Mouse (Mus musculus) midbrain, embryonic 15.5 days (tissue): ENCODE results near the gene Arvcf. TPM values are rescaled to one million over a fixed set of nuclear protein-coding genes. Genes with fewer than 3 reads are reported as not detected.

Experiments used
- ATAC-seq: fragments of 200-750 bp; cut with Nextera tagmentation; replicated peaks from 2 replicates; pipeline ENCODE4 v1.8.0; 2017; ENCODE audit warnings: moderate TSS enrichment
- H3K27ac ChIP-seq: fragments of 300-500 bp; sonication (generic); 2 replicates; pipeline ENCODE4 v1.5.1; 2015; ENCODE audit warnings: mild to moderate bottlenecking, inconsistent platforms
- H3K27me3 ChIP-seq: fragments of 300-500 bp; sonication (generic); replicated peaks from 2 replicates; pipeline ENCODE4 v1.6.1; 2015; ENCODE audit warnings: inconsistent platforms
- H3K36me3 ChIP-seq: fragments of 300-500 bp; sonication (generic); replicated peaks from 2 replicates; pipeline ENCODE4 v1.6.1; 2015; ENCODE audit warnings: inconsistent platforms
- H3K4me1 ChIP-seq: fragments of 300-500 bp; sonication (generic); 2 replicates; pipeline ENCODE4 v1.6.1; 2015; ENCODE audit warnings: inconsistent platforms
- H3K4me2 ChIP-seq: fragments of 300-500 bp; sonication (generic); 2 replicates; pipeline ENCODE4 v1.6.1; 2015; ENCODE audit warnings: inconsistent platforms, mild to moderate bottlenecking, moderate library complexity
- H3K4me3 ChIP-seq: fragments of 300-500 bp; sonication (generic); 2 replicates; pipeline ENCODE4 v1.5.1; 2015; ENCODE audit warnings: mild to moderate bottlenecking, inconsistent platforms
- H3K9ac ChIP-seq: fragments of 300-500 bp; sonication (generic); 2 replicates; pipeline ENCODE4 v1.6.1; 2015; ENCODE audit warnings: mild to moderate bottlenecking, inconsistent platforms
- H3K9me3 ChIP-seq: fragments of 300-500 bp; sonication (generic); 2 replicates; pipeline ENCODE4 v1.6.1; 2016; ENCODE audit warnings: inconsistent platforms
- WGBS: fragments of 180-500 bp; shearing (Covaris S2); methylation state at CpG from one replicate; pipeline ENCODE4 v1.1.7; 2015; ENCODE audit warnings: mixed read lengths; 5-methylcytosine and 5-hydroxymethylcytosine counted together
- polyA plus RNA-seq: library from polyadenylated mRNA; unstranded; fragments of >200 nt; fragmentation: Nextera tagmentation; extraction: Ambion mirVana; gene quantifications from 2 replicates; pipeline ENCODE4 v1.2.1, GENCODE M21; 2015

Gene Arvcf
- polyA plus RNA-seq, 1 experiment from 2014 or later = 94.4 TPM

DNA sequence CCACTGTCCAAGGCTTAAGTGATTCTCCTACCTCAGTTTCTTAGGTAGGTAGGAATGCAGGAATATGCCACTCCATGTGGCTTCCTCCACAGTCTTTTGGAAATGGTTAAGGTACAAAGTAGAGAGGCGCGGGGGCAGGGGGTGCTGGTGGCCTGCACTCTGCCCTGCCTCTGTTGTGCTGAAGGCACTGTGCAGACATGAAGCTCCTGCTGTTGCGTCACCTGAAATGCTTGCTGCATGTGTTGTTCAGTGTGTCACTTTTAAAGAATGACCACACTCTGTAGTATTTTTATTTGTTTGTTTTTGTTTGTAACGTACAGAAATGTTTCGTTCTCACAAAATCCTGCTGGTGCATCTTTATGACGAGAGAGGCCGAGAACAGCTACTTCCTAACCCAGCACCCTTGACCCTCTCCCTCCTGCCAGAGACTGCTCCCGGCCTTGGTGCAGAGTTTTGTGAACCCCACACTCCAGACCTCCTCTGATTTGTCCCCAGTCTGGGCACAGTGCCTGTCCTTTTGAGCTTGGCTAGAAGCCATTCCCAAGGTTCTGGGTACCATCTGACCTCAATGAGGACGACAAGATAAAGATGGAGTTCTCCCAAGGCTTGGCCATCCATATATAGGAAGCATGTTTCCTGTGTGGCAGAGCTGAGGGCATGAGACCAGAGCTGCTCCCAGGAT is 35.2 kb downstream of the Arvcf start:
- no peak overlapping the region for H3K9ac ChIP-seq
- H3K36me3 ChIP-seq = no peaks in the 10 kb centered on the region
- H3K9me3 ChIP-seq = no peaks in the 10 kb centered on the region
- H3K27me3 ChIP-seq = no peaks in the 10 kb centered on the region
- H3K4me3 ChIP-seq = no peak overlapping the region
- WGBS = 77% methylated on average over 9 of the region's 9 CpGs
- ATAC-seq = no peak
- H3K27ac ChIP-seq = no peak overlapping the region
- peaks cover 60% of the 10 kb centered on the region for H3K4me1 ChIP-seq
- H3K4me2 ChIP-seq = no peak overlapping the region

DNA sequence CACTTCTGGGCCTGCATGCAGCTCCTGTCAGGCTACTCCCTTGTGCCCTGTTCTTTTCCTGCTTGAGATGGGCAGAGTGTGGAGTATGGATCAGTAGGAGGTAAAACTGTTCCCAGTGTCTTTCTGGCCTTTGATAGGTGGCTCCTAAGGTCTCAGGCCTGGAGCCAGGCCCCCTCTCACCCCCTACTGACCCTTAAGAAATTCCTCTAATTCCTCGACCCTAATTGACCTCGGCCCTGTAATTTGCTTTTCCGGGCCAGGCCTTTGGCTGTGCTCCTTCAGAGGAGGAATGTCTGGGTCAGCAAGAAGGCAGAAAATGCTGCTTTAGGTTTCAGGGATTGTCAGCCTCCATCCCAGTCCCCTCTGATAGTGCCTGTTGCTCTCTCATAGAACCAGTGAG is 35.8 kb downstream of the Arvcf start:
- H3K27ac ChIP-seq = no peak overlapping the region
- H3K9ac ChIP-seq = no peak overlapping the region
- H3K4me2 ChIP-seq = no peak overlapping the region
- H3K27me3 ChIP-seq = no peaks in the 10 kb centered on the region
- WGBS = 11% methylated on average over 3 of the region's 3 CpGs
- no peaks in the 10 kb centered on the region for H3K36me3 ChIP-seq
- ATAC-seq = no peak
- peaks cover 60% of the 10 kb centered on the region for H3K4me1 ChIP-seq
- H3K9me3 ChIP-seq = no peaks in the 10 kb centered on the region
- no peak overlapping the region for H3K4me3 ChIP-seq

DNA sequence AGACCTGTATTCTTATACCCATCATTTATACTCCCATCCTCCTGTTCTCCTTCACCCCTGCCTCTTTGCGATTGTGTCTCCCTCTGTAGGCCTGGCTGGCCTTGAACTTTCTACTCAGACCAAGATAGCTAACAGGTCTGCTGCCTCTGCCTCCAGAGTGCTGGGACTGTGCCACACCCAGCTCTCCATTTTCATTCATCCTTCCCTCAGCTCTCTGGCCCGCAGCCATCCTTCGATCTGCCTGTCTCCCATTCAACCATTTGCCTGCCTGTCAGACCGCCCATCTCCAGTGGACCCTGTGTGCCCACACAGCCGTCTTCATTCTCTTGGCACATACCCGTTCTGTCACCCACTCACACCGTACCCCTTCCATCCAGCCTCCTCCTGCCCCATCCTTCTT is 36.2 kb downstream of the Arvcf start:
- H3K4me1 ChIP-seq = peaks cover 60% of the 10 kb centered on the region
- no peaks in the 10 kb centered on the region for H3K9me3 ChIP-seq
- no peaks in the 10 kb centered on the region for H3K36me3 ChIP-seq
- H3K4me3 ChIP-seq = no peak overlapping the region
- no peak overlapping the region for H3K27ac ChIP-seq
- no peak for ATAC-seq
- H3K9ac ChIP-seq = no peak overlapping the region
- H3K4me2 ChIP-seq = no peak overlapping the region
- WGBS = 64% methylated on average over 7 of the region's 7 CpGs
- H3K27me3 ChIP-seq = no peaks in the 10 kb centered on the region

DNA sequence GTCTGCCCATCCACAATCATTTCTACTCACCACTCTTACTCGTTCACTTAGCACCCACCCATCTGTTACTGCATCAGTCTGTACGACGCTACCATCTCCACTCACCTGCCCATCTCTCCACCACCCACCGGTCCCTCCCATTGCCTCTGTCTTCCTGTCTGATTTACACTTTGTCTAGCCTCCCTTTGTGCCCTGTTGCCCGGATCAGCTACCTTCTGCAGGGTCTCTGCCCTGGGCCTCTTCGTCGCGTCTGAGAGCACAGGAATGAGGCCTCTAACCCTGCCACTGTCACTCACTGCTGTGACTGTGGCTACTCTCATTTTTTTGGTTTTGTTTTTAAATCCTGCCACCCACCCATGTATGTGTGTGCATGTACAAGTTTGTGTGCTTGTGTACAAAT is 36.7 kb downstream of the Arvcf start:
- Histone ChIP-seq H3K4me1 (peaks cover 57% of the 10 kb centered on the region), H3K27me3 (no peaks in the 10 kb centered on the region), H3K9ac (no peak overlapping the region), H3K4me3 (no peak overlapping the region), H3K27ac (no peak overlapping the region), H3K9me3 (no peaks in the 10 kb centered on the region), H3K4me2 (no peak overlapping the region), H3K36me3 (no peaks in the 10 kb centered on the region)
- WGBS = 52% methylated on average over 8 of the region's 8 CpGs
- ATAC-seq = no peak

DNA sequence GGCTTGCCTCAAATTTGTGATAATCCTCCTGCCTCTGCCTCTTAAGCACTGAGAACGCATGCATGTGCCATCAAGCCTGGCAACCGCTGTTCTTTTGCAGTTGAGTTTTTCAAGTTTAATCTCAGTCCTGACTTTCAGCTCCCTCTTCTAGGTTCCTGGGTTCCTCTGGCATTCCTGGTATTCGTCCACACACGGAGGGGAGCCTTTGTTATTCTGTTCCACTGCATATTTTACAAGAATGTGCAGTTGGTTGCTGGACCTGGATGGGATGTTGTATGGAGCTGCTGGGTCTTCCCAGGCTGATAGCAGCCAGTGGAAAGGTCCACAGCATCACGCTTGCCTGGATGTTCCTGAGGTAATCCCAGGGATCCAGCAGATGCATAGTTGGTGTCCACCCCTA is 37.4 kb downstream of the Arvcf start:
- Histone ChIP-seq H3K9me3 (no peaks in the 10 kb centered on the region), H3K27me3 (no peaks in the 10 kb centered on the region), H3K4me3 (no peak overlapping the region), H3K27ac (no peak overlapping the region), H3K4me2 (no peak overlapping the region), H3K4me1 (peaks cover 49% of the 10 kb centered on the region), H3K9ac (no peak overlapping the region), H3K36me3 (no peaks in the 10 kb centered on the region)
- 58% methylated on average over 5 of the region's 5 CpGs for WGBS
- no peak for ATAC-seq

DNA sequence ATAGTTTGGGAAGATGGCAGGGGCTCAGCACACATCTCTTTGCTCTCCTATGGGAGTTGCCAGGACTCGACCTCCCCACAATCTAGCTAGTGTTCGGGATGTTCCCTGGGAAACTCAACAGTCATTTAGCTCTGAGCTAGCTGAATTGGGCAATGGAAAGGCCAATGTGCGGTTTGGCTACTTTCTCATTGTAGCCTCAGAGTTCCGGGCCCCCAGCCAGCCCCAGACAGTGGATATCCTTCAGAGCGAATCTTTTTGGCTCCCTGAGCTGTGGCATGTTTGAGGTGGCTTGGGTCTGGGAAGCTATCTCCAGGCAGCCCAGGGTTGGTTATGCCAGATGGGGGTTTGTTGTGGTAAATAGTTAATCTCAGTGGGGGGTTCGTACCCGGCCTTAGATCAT is 38.5 kb downstream of the Arvcf start:
- H3K36me3 ChIP-seq = no peaks in the 10 kb centered on the region
- peaks cover 39% of the 10 kb centered on the region for H3K4me1 ChIP-seq
- H3K9ac ChIP-seq = no peak overlapping the region
- 72% methylated on average over 7 of the region's 7 CpGs for WGBS
- ATAC-seq = no peak
- H3K27me3 ChIP-seq = no peaks in the 10 kb centered on the region
- H3K9me3 ChIP-seq = no peaks in the 10 kb centered on the region
- no peak overlapping the region for H3K4me2 ChIP-seq
- H3K4me3 ChIP-seq = no peak overlapping the region
- 0 out of 2 replicates have a peak overlapping the region, but pooled peaks have one; percentile 7 for H3K27ac ChIP-seq

DNA sequence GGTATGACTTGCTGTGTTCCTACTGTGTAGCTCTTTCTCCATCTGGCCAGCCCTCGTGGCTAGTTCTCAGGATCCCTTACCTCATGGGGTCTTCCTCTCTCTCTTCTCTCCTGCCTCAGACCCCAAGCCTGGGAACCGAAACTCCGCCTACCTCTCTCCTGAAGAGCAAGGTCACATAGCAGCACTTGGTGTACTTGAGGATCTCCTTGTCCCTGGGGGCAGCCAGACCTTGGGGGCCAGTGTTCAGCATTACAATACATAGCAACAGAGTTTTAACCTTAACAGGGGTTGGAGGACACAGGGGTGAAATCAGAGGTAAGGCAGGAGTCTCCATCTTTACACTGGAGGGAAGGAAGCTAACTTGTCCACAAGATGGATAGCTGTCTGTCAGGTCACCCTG is 39.0 kb downstream of the Arvcf start:
- Histone ChIP-seq H3K27ac (no peak overlapping the region), H3K4me2 (no peak overlapping the region), H3K9me3 (no peaks in the 10 kb centered on the region), H3K9ac (no peak overlapping the region), H3K27me3 (no peaks in the 10 kb centered on the region), H3K36me3 (no peaks in the 10 kb centered on the region), H3K4me3 (no peak overlapping the region), H3K4me1 (peaks cover 35% of the 10 kb centered on the region)
- no peak for ATAC-seq
- WGBS = 59% methylated on average over 3 of the region's 3 CpGs

DNA sequence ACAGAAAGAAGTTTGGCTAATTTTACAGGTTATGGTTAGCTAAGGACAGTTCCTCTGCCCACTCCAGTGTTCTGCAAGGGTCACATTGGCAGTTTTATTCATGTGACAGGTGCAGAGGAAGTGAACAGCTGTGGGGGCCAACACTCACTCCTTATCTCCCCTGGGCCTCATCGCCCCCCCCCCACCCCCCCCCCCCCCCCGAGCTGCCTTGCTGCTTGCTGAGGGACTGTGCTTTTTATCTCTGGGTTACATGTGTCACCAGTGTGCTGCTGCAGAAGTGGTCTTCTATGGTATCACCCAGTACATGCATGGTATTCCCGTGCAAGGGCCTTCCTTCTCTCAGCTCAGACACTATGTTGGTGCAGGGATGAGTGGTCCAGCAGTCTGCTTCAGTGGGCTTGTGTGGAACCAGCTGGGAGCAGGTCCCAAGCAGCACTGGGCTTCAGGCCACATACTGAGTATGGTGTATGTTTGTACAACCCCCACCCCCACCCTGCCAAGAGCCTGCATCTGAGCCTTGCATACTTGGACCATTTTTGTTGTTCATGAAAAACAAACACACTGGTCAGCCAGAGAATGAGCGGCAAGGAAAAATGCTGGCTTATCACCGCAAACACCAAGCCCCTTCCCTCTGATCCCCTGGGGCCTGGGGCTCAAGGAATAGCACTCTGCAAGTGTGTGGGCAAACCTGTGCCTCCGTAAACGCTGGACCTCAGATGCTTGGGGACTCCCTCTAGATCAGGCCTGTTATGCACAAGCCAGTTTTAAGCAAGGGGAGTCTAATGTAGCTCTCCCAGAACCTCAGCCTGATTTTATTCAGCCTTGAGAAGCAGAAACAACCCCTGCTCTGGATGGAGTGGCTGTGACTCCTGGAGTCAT is 40.0 kb downstream of the Arvcf start:
- peak overlapping the region; percentile 32; the same call in 1 of the 2 replicates for H3K27ac ChIP-seq
- no peaks in the 10 kb centered on the region for H3K27me3 ChIP-seq
- 37% methylated on average over 5 of the region's 7 CpGs for WGBS
- H3K4me1 ChIP-seq = peaks cover 39% of the 10 kb centered on the region
- no peaks in the 10 kb centered on the region for H3K36me3 ChIP-seq
- no peak overlapping the region for H3K9ac ChIP-seq
- no peak for ATAC-seq
- H3K9me3 ChIP-seq = no peaks in the 10 kb centered on the region
- no peak overlapping the region for H3K4me2 ChIP-seq
- no peak overlapping the region for H3K4me3 ChIP-seq

DNA sequence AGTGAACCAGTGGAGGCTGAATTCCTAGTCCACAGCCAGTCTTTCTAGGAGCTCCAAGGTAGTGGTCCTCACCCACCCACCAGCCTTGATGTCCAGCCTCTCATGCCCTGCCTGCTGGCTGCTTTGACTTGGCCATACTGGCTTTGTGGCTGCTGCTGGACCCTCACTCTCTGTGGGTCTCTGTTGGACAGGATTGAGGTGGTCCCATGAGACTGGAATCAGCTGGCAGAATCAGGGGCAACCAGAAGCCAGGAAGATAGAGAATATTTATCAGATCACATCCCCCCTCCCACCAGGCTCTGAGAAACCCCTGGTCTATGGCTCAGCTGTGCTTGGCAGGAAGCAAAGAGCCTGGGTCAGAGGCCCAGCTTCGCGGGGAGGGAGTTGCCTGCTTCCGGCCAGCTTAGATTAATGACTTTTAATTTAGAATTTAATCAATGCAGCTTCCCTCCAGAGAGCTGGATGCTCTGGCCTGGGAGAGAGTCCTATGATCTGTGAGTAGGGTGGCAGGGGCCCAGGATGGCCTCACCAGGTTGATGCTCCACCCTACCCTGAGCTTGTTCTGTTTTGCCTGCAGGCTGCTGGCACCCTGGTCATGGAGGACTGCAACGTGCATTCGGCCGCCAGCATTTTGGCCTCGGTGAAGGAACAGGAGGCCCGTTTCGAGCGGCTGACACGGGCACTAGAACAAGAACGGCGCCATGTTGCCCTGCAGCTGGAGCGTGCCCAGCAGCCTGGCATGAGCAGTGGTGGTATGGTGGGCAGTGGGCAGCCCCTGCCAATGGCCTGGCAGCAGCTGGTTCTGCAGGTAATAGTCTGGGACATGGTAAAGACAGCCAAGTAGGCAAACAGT is 40.8 kb downstream of the Arvcf start:
- Histone ChIP-seq H3K9me3 (no peaks in the 10 kb centered on the region), H3K36me3 (no peaks in the 10 kb centered on the region), H3K4me2 (no peak overlapping the region), H3K4me1 (peaks cover 43% of the 10 kb centered on the region), H3K4me3 (no peak overlapping the region), H3K9ac (no peak overlapping the region), H3K27me3 (no peaks in the 10 kb centered on the region), H3K27ac (peak overlapping the region; percentile 32; the same call in 1 of the 2 replicates)
- ATAC-seq = no peak
- WGBS = 74% methylated on average over 14 of the region's 14 CpGs

DNA sequence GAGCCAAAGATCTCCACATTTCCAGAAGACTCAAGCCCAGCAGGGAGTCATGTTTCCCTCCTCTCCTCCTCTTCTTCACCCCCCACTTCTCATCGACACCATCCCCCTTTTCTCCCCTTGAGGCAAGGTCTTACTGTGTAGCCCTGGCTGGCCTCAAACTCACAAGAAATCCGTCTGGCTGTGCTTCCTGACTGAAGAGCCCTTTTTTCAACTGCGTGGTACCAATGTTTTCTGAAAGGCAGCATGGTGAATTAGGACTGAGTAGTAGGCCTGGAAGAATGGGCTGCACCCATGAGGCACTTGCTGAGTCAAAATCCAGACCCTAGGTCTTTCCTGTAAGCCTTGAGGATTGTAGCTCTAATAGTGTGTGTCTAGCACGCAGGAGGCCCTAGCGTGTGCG is 42.4 kb downstream of the Arvcf start:
- H3K27me3 ChIP-seq = no peaks in the 10 kb centered on the region
- no peak overlapping the region for H3K4me2 ChIP-seq
- no peaks in the 10 kb centered on the region for H3K9me3 ChIP-seq
- no peak overlapping the region for H3K4me3 ChIP-seq
- no peak overlapping the region for H3K27ac ChIP-seq
- no peaks in the 10 kb centered on the region for H3K36me3 ChIP-seq
- no peak for ATAC-seq
- H3K4me1 ChIP-seq = peaks cover 58% of the 10 kb centered on the region
- 71% methylated on average over 6 of the region's 6 CpGs for WGBS
- no peak overlapping the region for H3K9ac ChIP-seq

DNA sequence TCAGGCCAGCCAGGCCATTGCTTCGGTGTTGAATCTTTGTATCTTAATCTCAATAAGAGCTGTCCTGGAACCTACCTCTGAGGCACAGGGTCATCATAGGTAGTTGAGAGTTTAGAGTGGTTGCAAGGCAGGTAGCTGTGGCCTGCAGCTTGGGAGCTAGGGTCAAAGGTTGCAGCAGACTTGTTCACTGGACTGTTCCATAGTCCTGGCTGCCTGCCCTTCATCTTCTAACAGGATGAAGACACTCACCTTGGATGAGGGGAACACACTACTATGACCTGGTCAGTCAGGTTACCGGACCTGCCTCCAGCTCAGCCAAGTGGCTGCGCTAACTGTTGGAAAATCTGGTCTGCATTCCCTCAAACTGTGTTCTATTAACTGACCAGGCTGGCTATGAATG is 43.1 kb downstream of the Arvcf start:
- H3K9ac ChIP-seq = no peak overlapping the region
- H3K9me3 ChIP-seq = no peaks in the 10 kb centered on the region
- H3K4me1 ChIP-seq = peaks cover 64% of the 10 kb centered on the region
- no peaks in the 10 kb centered on the region for H3K27me3 ChIP-seq
- WGBS = 96% methylated on average over 3 of the region's 3 CpGs
- no peaks in the 10 kb centered on the region for H3K36me3 ChIP-seq
- no peak overlapping the region for H3K4me2 ChIP-seq
- no peak for ATAC-seq
- no peak overlapping the region for H3K4me3 ChIP-seq
- H3K27ac ChIP-seq = no peak overlapping the region

DNA sequence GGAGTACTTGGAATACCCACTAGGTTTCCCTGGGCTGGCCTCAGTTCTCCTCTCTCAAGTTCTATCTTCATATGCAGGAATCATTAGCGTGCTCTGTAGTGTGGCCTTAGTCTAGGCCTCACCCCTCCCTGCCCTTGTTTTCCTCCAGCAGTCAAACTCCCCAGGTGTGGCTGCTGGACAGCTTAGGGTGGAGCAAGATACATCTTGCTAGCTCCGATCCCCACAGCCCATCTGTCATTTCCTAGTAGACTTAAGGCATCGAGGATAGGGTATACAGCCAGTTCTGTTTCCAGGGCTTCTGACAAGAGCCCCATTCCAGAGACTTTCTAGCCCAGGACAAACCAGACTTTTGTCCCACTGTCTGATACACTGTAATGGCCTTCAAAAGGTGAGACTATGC is 43.7 kb downstream of the Arvcf start:
- Histone ChIP-seq H3K27ac (no peak overlapping the region), H3K36me3 (no peaks in the 10 kb centered on the region), H3K9me3 (no peaks in the 10 kb centered on the region), H3K27me3 (no peaks in the 10 kb centered on the region), H3K4me1 (peaks cover 70% of the 10 kb centered on the region), H3K4me2 (0 out of 2 replicates have a peak overlapping the region, but pooled peaks have one; percentile 70), H3K9ac (no peak overlapping the region), H3K4me3 (no peak overlapping the region)
- no peak for ATAC-seq
- 75% methylated on average over 3 of the region's 3 CpGs for WGBS
